Mouse (Mus musculus) liver, embryonic 14.5 days (tissue): Measurements from ENCODE around the gene Rpp14. TPM values are rescaled to one million over a fixed set of nuclear protein-coding genes. Genes with fewer than 3 reads are reported as not detected.

Source experiments
- ATAC-seq: fragments of 200-750 bp; cut with Nextera tagmentation; 2 replicates; pipeline ENCODE4 v1.8.0; 2017; ENCODE audit warnings: moderate number of reproducible peaks, mild to moderate bottlenecking, moderate library complexity; ENCODE audit not compliant: insufficient read depth
- DNase-seq, 3 experiments: peaks; one replicate each; pipeline ENCODE4 v3.0.0-alpha.2; 2012 to 2013; ENCODE audit warnings: low read depth in 3 of 3, low spot score in 3 of 3
- H3K27ac ChIP-seq: fragments of 300-500 bp; sonication (generic); 2 replicates; pipeline ENCODE4 v1.5.1; 2014; ENCODE audit warnings: moderate library complexity, mild to moderate bottlenecking, control low read depth, inconsistent platforms
- H3K27me3 ChIP-seq: fragments of 300-500 bp; sonication (generic); 2 replicates; pipeline ENCODE4 v1.6.1; 2014; ENCODE audit warnings: mild to moderate bottlenecking, low read length, moderate library complexity; ENCODE audit not compliant: control insufficient read depth, insufficient read depth
- H3K36me3 ChIP-seq: fragments of 300-500 bp; sonication (generic); replicated peaks from 2 replicates; pipeline ENCODE4 v1.6.1; 2014; ENCODE audit warnings: low read depth; ENCODE audit not compliant: control insufficient read depth, insufficient read depth
- H3K4me1 ChIP-seq, 2 experiments: fragments of 200-500 bp in 1 of 2; fragments of 300-500 bp in 1 of 2; sonication (generic) in 1 of 2; replicated peaks; 2 replicates each; pipeline ENCODE4 v1.6.1; 2012 to 2014; ENCODE audit warnings: antibody characterized with exemption in 1 of 2, inconsistent platforms in 1 of 2, low read length in 1 of 2; ENCODE audit not compliant: control insufficient read depth in 2 of 2, insufficient read depth in 2 of 2
- H3K4me2 ChIP-seq: fragments of 300-500 bp; sonication (generic); 2 replicates; pipeline ENCODE4 v1.6.1; 2014; ENCODE audit warnings: low read depth, mild to moderate bottlenecking, control low read depth, moderate library complexity
- H3K4me3 ChIP-seq, 2 experiments: fragments of 200-500 bp in 1 of 2; fragments of 300-500 bp in 1 of 2; sonication (generic) in 1 of 2; 2 replicates each; pipeline ENCODE4 v1.5.1; 2012 to 2014; ENCODE audit warnings: low read depth in 2 of 2, low read length in 2 of 2, mild to moderate bottlenecking in 2 of 2, control low read depth in 1 of 2, inconsistent platforms in 1 of 2, moderate library complexity in 1 of 2; ENCODE audit not compliant: insufficient read depth in 1 of 2
- H3K9ac ChIP-seq: fragments of 300-500 bp; sonication (generic); replicated peaks from 2 replicates; pipeline ENCODE4 v1.6.1; 2014; ENCODE audit warnings: mild to moderate bottlenecking, control low read depth, moderate library complexity
- H3K9me3 ChIP-seq: fragments of 300-500 bp; sonication (generic); 2 replicates; pipeline ENCODE4 v1.6.1; 2016; ENCODE audit warnings: low read length, mixed read lengths; ENCODE audit not compliant: control insufficient read depth
- CTCF ChIP-seq: IDR thresholded peaks from 2 replicates; pipeline ENCODE4 v1.5.1; 2016; ENCODE audit warnings: antibody characterized with exemption, low read depth, control low read depth
- EP300 ChIP-seq: IDR thresholded peaks from 2 replicates; pipeline ENCODE4 v1.6.1; 2016; ENCODE audit warnings: antibody characterized with exemption, low read depth
- WGBS: fragments of 180-500 bp; shearing (Covaris S2); extraction: QIAGEN DNeasy Blood & Tissue Kit; methylation state at CpG from one replicate; pipeline ENCODE4 v1.1.7; 2014; ENCODE audit not compliant: insufficient replicate concordance; 5-methylcytosine and 5-hydroxymethylcytosine counted together
- polyA plus RNA-seq, 2 experiments: library from polyadenylated mRNA; depleted of rRNA in 1 of 2; stranded (reverse) in 1 of 2; unstranded in 1 of 2; fragments of >200 nt; fragmentation: Nextera tagmentation in 1 of 2; extraction: Ambion mirVana in 1 of 2; gene quantifications; 2 replicates each; pipeline versions ENCODE4 v1.2.1 to v1.2.3; 2012 to 2014

The Rpp14 gene
- polyA plus RNA-seq, 2 experiments = 10.7 to 27.1 TPM

DNA sequence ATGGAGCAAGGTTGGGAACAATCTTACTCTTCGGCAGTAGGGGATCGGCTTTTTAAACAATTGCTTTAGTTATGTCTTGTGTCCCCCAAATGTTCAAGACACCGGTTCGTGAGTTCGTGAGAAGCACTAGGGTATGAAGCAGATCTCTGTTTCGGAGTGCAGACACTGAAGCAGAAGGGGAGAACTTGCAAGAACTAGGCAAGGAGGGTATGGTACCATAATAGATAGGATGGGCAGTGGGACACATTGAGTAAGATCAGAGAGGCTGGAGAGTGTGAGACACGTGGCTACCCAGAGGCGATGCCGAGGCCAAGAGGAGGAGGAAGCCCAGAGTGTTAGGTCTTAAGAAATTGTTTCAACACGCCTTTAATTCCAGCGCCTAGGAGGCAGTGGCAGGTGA is 551 bp downstream of the Rpp14 start:
- Histone ChIP-seq H3K4me1 (peaks cover 6 to 17% of the 10 kb centered on the region in 2 experiments; a peak in 3 of 4 replicates), H3K9me3 (no peaks in the 10 kb centered on the region), H3K36me3 (peaks cover 12% of the 10 kb centered on the region), H3K27me3 (no peaks in the 10 kb centered on the region), H3K4me3 (peak overlapping the region; percentile 77 to 88), H3K4me2 (peak overlapping the region; percentile 87), H3K27ac (peak overlapping the region; percentile 86), H3K9ac (peak overlapping the region; percentile 89)
- TF ChIP-seq CTCF = no peak
- TF ChIP-seq EP300 = no peak
- DNase-seq (no peak), ATAC-seq (peak; percentile 42; the same call in 1 of the 2 replicates)
- WGBS = 3% methylated on average over 11 of the region's 11 CpGs

GRCm38 (mm10) chr14:8082949-8083348 is 2.8 kb downstream of the Rpp14 start:
- TF ChIP-seq CTCF (no peak), EP300 (no peak)
- no peak overlapping the region for H3K4me3 ChIP-seq
- H3K4me2 ChIP-seq = no peak overlapping the region
- 85% methylated on average over 1 of the region's 1 CpGs for WGBS
- H3K36me3 ChIP-seq = peaks cover 12% of the 10 kb centered on the region
- no peaks in the 10 kb centered on the region for H3K9me3 ChIP-seq
- ATAC-seq (no peak), DNase-seq (no peak)
- no peaks in the 10 kb centered on the region for H3K27me3 ChIP-seq
- no peak overlapping the region for H3K9ac ChIP-seq
- H3K4me1 ChIP-seq = peaks cover 6 to 15% of the 10 kb centered on the region in 2 experiments; a peak in 3 of 4 replicates
- H3K27ac ChIP-seq = no peak overlapping the region

- H3K9me3 ChIP-seq = no peaks in the 10 kb centered on the region
- WGBS = 68% methylated on average over 2 of the region's 2 CpGs
- no peak for DNase-seq
- TF ChIP-seq CTCF (no peak), EP300 (no peak)
- H3K4me2 ChIP-seq = no peak overlapping the region
- H3K27ac ChIP-seq = no peak overlapping the region
- no peak overlapping the region for H3K9ac ChIP-seq
- H3K36me3 ChIP-seq = peaks cover 30% of the 10 kb centered on the region
- no peak overlapping the region for H3K4me3 ChIP-seq
- no peaks in the 10 kb centered on the region for H3K27me3 ChIP-seq
- no peak for ATAC-seq
- peaks cover 0 to 5% of the 10 kb centered on the region in 2 experiments; a peak in 2 of 4 replicates for H3K4me1 ChIP-seq
Observed at GRCm38 (mm10) chr14:8089016-8089415, 8.8 kb downstream of the Rpp14 start.

DNA sequence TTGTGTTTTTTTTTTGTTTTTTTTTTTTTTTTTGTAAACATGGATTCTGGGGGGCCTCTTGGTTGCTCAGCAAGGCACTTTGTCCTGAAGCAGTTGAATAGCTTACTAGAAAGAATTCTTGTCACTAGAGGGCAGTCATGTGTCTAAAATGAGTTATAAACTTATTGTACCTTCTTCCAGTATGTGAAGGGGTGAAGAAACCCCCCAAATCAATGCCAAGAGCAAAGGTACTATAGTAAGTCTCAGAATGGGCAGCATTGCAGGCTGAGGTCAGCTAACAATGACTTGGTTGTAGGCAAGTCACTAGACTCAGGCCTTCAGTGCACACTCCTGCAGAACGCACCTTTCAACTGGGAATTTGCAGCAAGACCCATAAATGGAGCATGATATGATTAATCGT is 12.4 kb downstream of the Rpp14 start:
- DNase-seq (no peak), ATAC-seq (no peak)
- Histone ChIP-seq H3K4me1 (peaks cover 0 to 7% of the 10 kb centered on the region in 2 experiments; a peak in 3 of 4 replicates), H3K4me3 (no peak overlapping the region), H3K9me3 (no peaks in the 10 kb centered on the region), H3K9ac (no peak overlapping the region), H3K27me3 (no peaks in the 10 kb centered on the region), H3K27ac (no peak overlapping the region), H3K4me2 (no peak overlapping the region), H3K36me3 (peaks cover 19% of the 10 kb centered on the region)
- TF ChIP-seq EP300 (no peak), CTCF (peak; percentile 26; the same call in 1 of the 2 replicates)
- WGBS = 78% methylated on average over 2 of the region's 2 CpGs

GRCm38 (mm10) chr14:8093427-8093826 is 13.3 kb downstream of the Rpp14 start:
- H3K27ac ChIP-seq = no peak overlapping the region
- no peak overlapping the region for H3K4me3 ChIP-seq
- H3K27me3 ChIP-seq = no peaks in the 10 kb centered on the region
- peaks cover 19% of the 10 kb centered on the region for H3K36me3 ChIP-seq
- WGBS = 43% methylated on average over 5 of the region's 5 CpGs
- H3K4me2 ChIP-seq = no peak overlapping the region
- H3K9ac ChIP-seq = no peak overlapping the region
- H3K4me1 ChIP-seq = peaks cover 0 to 7% of the 10 kb centered on the region in 2 experiments; a peak in 3 of 4 replicates
- ATAC-seq (no peak), DNase-seq (no peak)
- no peaks in the 10 kb centered on the region for H3K9me3 ChIP-seq
- TF ChIP-seq CTCF = no peak
- no peak for TF ChIP-seq EP300
